Mouse (Mus musculus): ENCODE data around the gene Scn4b.

DNA sequence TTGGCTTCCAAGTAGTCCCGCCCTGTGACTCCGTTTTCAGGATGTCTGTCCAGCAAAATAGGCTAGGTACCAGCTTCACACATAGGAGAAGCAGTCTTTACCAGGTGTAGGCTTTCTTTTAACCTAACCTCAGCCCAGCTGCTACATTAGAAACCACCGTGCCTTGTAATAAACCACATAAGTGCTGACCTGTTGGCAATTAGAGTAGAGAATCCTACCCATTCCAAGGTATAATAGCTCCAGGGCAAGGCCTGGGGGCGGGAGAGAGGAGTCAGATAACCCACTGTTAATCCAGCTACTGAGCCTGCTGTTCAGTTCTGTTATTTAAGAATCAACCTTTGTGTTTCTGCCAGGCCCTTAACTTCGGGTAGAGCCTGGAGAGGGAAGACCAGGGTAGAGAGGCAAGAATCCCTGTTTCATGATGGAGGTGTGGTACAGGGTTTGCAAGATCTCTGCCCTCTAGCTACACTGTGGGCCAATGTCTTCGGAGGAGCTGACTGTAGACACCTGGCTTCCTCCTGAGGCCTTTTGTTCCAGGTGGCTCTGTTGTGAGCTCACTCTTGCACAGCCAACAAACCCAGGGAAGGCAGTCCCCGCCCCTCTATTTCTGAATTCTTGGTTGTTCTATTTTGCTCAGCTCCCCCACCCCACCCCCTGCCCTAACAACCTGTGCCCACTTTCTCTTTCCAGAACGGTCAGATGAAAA, 58.1 kb downstream of the Scn4b start:
- TF ChIP-seq CTCF (IDR thresholded peaks at IDR 0.05; ENCODE audit: borderline replicate concordance, extremely low read depth, insufficient read depth, insufficient read length) (no peak), POLR2A (IDR thresholded peaks at IDR 0.05; ENCODE audit: borderline replicate concordance, extremely low read depth, insufficient read depth, insufficient read length, poor library complexity, severe bottlenecking) (no peak)
